Mouse (Mus musculus) liver, embryonic 14.5 days (tissue): Measurements from ENCODE around the gene Cdh22.

Experiments used
- CTCF ChIP-seq: IDR thresholded peaks from 2 replicates; pipeline ENCODE4 v1.5.1; 2016; ENCODE audit warnings: antibody characterized with exemption, low read depth, control low read depth
- EP300 ChIP-seq: IDR thresholded peaks from 2 replicates; pipeline ENCODE4 v1.6.1; 2016; ENCODE audit warnings: antibody characterized with exemption, low read depth

DNA sequence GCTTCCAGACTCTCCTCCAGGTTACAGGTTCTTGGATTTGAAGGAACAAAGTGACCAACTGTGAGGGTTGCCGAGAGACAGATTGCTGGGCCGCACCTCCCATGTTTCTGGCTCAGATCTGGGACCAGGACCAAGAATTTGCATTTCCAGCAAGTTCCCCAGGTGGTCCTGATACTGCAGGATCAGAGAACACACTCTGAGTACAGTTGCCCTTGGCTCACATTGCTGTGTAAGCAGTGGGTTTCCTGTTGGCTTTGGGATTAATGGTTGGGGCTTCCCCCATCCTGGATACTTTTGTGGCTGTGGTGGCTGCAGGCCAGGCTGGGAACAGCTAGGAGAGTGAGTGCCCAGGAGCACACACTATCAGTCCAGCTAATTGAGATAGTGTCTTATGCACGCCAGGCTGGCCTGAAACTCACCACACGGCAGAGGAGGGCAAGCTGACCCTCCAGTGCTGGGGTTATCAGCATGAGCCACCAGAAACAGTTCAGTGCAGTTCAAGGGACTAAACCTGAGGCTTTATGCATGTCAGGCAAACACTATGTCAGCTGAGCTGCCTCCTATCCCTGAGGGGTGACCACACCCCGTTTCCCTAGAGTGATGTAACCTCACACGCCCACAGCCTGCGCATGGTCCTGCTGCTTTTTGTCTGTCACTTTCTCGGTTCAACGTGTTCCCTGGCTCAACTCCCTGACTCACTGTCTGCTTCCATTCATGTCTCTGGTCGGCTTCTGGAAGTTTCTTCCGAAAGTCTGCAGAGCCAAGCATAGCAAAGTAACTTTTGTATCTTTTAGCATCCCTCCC is 160.4 kb downstream of the Cdh22 start:
- TF ChIP-seq CTCF (no peak), EP300 (no peak)
